ENCODE assay signal across 9 mouse cellular contexts in genomic region chr10:22274445-22275057, GRCm38 (mm10).
A peak's percentile ranks its signal among the peaks of the same experiment; 100 is the strongest.
DNase-seq lines count a peak whose midpoint lies in the region; ATAC-seq and TF ChIP-seq lines count a peak whose summit lies in the region.
"Had no signal": no experiment of that assay in that cellular context is flagged by ENCODE, and none has a peak within 500 bp of the region (broad histone marks: within the 10 kb centered on the region; RNA-seq: fewer than 3 reads in every experiment).

No protein-coding gene starts in this region.

- H3K27me3 ChIP-seq in lung, embryonic 14.5 days (ENCODE audit: insufficient read depth, low read length), result peaks cover 3% of the 10 kb centered on the region; the same call in 1 of the 2 replicates
- H3K27me3 ChIP-seq in forebrain, embryonic 14.5 days (replicated peaks; ENCODE audit: control insufficient read depth, insufficient read depth, low read length), result peaks cover 15% of the 10 kb centered on the region
- H3K27me3 ChIP-seq in liver, embryonic 13.5 days, result peaks cover 18% of the 10 kb centered on the region
- H3K27me3 ChIP-seq in stomach, postnatal 0 days (ENCODE audit: control insufficient read depth, insufficient read depth, low read length), result no peaks in the 10 kb centered on the region
- H3K27me3 ChIP-seq: Patski had no signal

- intact Hi-C loops in left cerebral cortex, postnatal 25 days (cut with DNase I), result no loop called here

- peak overlapping the region; percentile 94 for H3K4me2 ChIP-seq in lung, embryonic 14.5 days
- peak overlapping the region; percentile 74 for H3K4me2 ChIP-seq in forebrain, embryonic 14.5 days (ENCODE audit: low read length)
- peak overlapping the region; percentile 58 for H3K4me2 ChIP-seq in liver, embryonic 13.5 days
- H3K4me2 ChIP-seq in stomach, postnatal 0 days (replicated peaks; ENCODE audit: low read depth), result peak overlapping the region; percentile 66

- peak; percentile 33; the same call in 1 of the 2 replicates for TF ChIP-seq CTCF in lung, embryonic 14.5 days (IDR thresholded peaks at IDR 0.05; ENCODE audit: low read depth)
- no peak for TF ChIP-seq CTCF in lung, adult 2 months (IDR thresholded peaks at IDR 0.05; ENCODE audit: insufficient read depth, low read length)
- 0 out of 2 replicates have a peak, but pooled peaks have one; percentile 6 for TF ChIP-seq CTCF in stomach, postnatal 0 days (IDR thresholded peaks at IDR 0.05; ENCODE audit: low read depth)

- H3K4me1 ChIP-seq in lung, embryonic 14.5 days (ENCODE audit: insufficient read depth), result no peaks in the 10 kb centered on the region
- H3K4me1 ChIP-seq in lung, adult 2 months (ENCODE audit: control insufficient read depth, insufficient read depth, low read length), result no peaks in the 10 kb centered on the region
- H3K4me1 ChIP-seq in forebrain, embryonic 14.5 days (ENCODE audit: control insufficient read depth, insufficient read depth, low read length), result no peaks in the 10 kb centered on the region
- H3K4me1 ChIP-seq in liver, embryonic 13.5 days (replicated peaks), result no peaks in the 10 kb centered on the region
- H3K4me1 ChIP-seq in stomach, postnatal 0 days (replicated peaks; ENCODE audit: control insufficient read depth, insufficient read depth), result no peaks in the 10 kb centered on the region

- no peaks in the 10 kb centered on the region for H3K36me3 ChIP-seq in lung, embryonic 14.5 days (ENCODE audit: insufficient read depth)
- no peaks in the 10 kb centered on the region for H3K36me3 ChIP-seq in forebrain, embryonic 14.5 days (ENCODE audit: control insufficient read depth, insufficient read depth, low read length)
- H3K36me3 ChIP-seq in liver, embryonic 13.5 days, result no peaks in the 10 kb centered on the region
- no peaks in the 10 kb centered on the region for H3K36me3 ChIP-seq in stomach, postnatal 0 days (ENCODE audit: control insufficient read depth, insufficient read depth, low read length)

- TF ChIP-seq EP300 in stomach, postnatal 0 days (optimal IDR thresholded peaks at IDR 0.05), result no peak

- ATAC-seq in lung, embryonic 14.5 days (ENCODE audit: insufficient read depth), result peak; percentile 29; the same call in 1 of the 2 replicates
- ATAC-seq in forebrain, embryonic 14.5 days, result no peak
- no peak for ATAC-seq in liver, embryonic 13.5 days (ENCODE audit: low read depth)
- 0 out of 2 replicates have a peak, but pooled peaks have one; percentile 18 for ATAC-seq in stomach, postnatal 0 days (ENCODE audit: low FRiP score, low TSS enrichment)
- ATAC-seq: Patski had no signal

- no peak overlapping the region for H3K27ac ChIP-seq in lung, embryonic 14.5 days (ENCODE audit: low read depth)
- H3K27ac ChIP-seq in forebrain, embryonic 14.5 days (ENCODE audit: low read depth, low read length), result no peak overlapping the region
- no peak overlapping the region for H3K27ac ChIP-seq in liver, embryonic 13.5 days
- H3K27ac ChIP-seq in stomach, postnatal 0 days (replicated peaks), result no peak overlapping the region

- 8% methylated on average over 19 of the region's 19 CpGs for WGBS in lung, embryonic 14.5 days
- 17% methylated on average over 19 of the region's 19 CpGs for WGBS in lung, adult 2 months
- 3% methylated on average over 18 of the region's 19 CpGs for WGBS in forebrain, embryonic 14.5 days
- WGBS in liver, embryonic 13.5 days (ENCODE audit: insufficient replicate concordance), result 8% methylated on average over 19 of the region's 19 CpGs
- 14% methylated on average over 19 of the region's 19 CpGs for WGBS in stomach, postnatal 0 days

- no peak for TF ChIP-seq POLR2A in lung, adult 2 months (IDR thresholded peaks at IDR 0.05; ENCODE audit: borderline replicate concordance, extremely low read depth, low read depth, low read length)

- H3K4me3 ChIP-seq in lung, embryonic 14.5 days (ENCODE audit: low read depth, low read length), result peak overlapping the region; percentile 49
- H3K4me3 ChIP-seq in lung, adult 2 months (replicated peaks; ENCODE audit: extremely low read depth, low read depth, low read length), result no peak overlapping the region
- peak overlapping the region; percentile 40; the same call in 1 of the 2 replicates for H3K4me3 ChIP-seq in forebrain, embryonic 14.5 days (ENCODE audit: low read depth, low read length)
- 0 out of 2 replicates have a peak overlapping the region, but pooled peaks have one; percentile 44 for H3K4me3 ChIP-seq in liver, embryonic 13.5 days (replicated peaks)
- H3K4me3 ChIP-seq in stomach, postnatal 0 days (ENCODE audit: low read depth, low read length), result peak overlapping the region; percentile 43; the same call in 1 of the 2 replicates

- peak; percentile 24 for DNase-seq in lung, embryonic 14.5 days
- no peak for DNase-seq in lung, adult 2 months
- no peak for DNase-seq in forebrain, embryonic 14.5 days (ENCODE audit: low spot score)
- no peak for DNase-seq in liver, embryonic 13.5 days
- no peak for DNase-seq in stomach, postnatal 0 days (ENCODE audit: low spot score)
- DNase-seq in right cerebral cortex, adult 2 months (ENCODE audit: low spot score in 2 of 2), result no peak
- DNase-seq in right cerebral cortex, postnatal 4 days, result no peak
- DNase-seq in left cerebral cortex, postnatal 25 days (ENCODE audit: low spot score in 2 of 2), result no peak

- no peak overlapping the region for H3K9ac ChIP-seq in lung, embryonic 14.5 days
- no peak overlapping the region for H3K9ac ChIP-seq in forebrain, embryonic 14.5 days (ENCODE audit: low read length)
- H3K9ac ChIP-seq in liver, embryonic 13.5 days, result no peak overlapping the region
- H3K9ac ChIP-seq in stomach, postnatal 0 days (ENCODE audit: low read length), result no peak overlapping the region

- no peaks in the 10 kb centered on the region for H3K9me3 ChIP-seq in lung, embryonic 14.5 days (ENCODE audit: low read depth, low read length)
- no peaks in the 10 kb centered on the region for H3K9me3 ChIP-seq in forebrain, embryonic 14.5 days (replicated peaks; ENCODE audit: control insufficient read depth, low read length)
- no peaks in the 10 kb centered on the region for H3K9me3 ChIP-seq in liver, embryonic 13.5 days (replicated peaks)
- no peaks in the 10 kb centered on the region for H3K9me3 ChIP-seq in stomach, postnatal 0 days (ENCODE audit: control insufficient read depth, low read length)

Comparison
In these comparisons a context has a peak if more than half of its experiments do, and no peak if none do; other contexts are left out.
1. ATAC-seq: peak in lung, embryonic 14.5 days (single experiment) and stomach, postnatal 0 days (single experiment); none in forebrain, embryonic 14.5 days (single experiment) and liver, embryonic 13.5 days (single experiment).
2. Peak in every context shown above with its lines, with median percentiles within 50 percentile points of each other: H3K4me2 ChIP-seq.